Mouse (Mus musculus): Measurements from ENCODE around the gene P3h3. TPM values are rescaled to one million over a fixed set of nuclear protein-coding genes. Genes with fewer than 3 reads are reported as not detected.
"Not testable (repeated sequence)": the region's sequence is repeated elsewhere in the genome, so short reads cannot be mapped to it uniquely, and the experiment has no call there.

Gene P3h3
- polyA plus RNA-seq, 1 experiment from 2014 or later, result 7.9 TPM

- no peak for DNase-seq (ENCODE audit: low spot score, missing footprints)
Observed at GRCm38 (mm10) chr6:124804341-124804740, 53.2 kb downstream of the P3h3 start.

GRCm38 (mm10) chr6:124803691-124804090 lies 53.9 kb downstream of the P3h3 start:
- WGBS, result 95% methylated on average over 4 of the region's 4 CpGs
- H3K4me3 ChIP-seq (ENCODE audit: low read depth, low read length); H3K9me3 ChIP-seq (ENCODE audit: control insufficient read depth, low read length); H3K9ac ChIP-seq (ENCODE audit: low read length); H3K4me2 ChIP-seq; H3K4me1 ChIP-seq (ENCODE audit: control insufficient read depth, insufficient read depth, low read length); H3K36me3 ChIP-seq (ENCODE audit: control insufficient read depth, insufficient read depth, low read length); H3K27me3 ChIP-seq (ENCODE audit: control insufficient read depth, insufficient read depth, low read length); ATAC-seq (ENCODE audit: low FRiP score); H3K27ac ChIP-seq (ENCODE audit: low read depth, low read length): not testable (repeated sequence)
- DNase-seq (ENCODE audit: low spot score, missing footprints), result peak; percentile 75

More at GRCm38 (mm10) chr6:124804341-124804740, 53.2 kb downstream of the P3h3 start:
- Histone ChIP-seq H3K4me1 (ENCODE audit: control insufficient read depth, insufficient read depth, low read length) (peaks cover 10% of the 10 kb centered on the region), H3K27me3 (ENCODE audit: control insufficient read depth, insufficient read depth, low read length) (no peaks in the 10 kb centered on the region), H3K9ac (ENCODE audit: low read length) (no peak overlapping the region), H3K27ac (ENCODE audit: low read depth, low read length) (no peak overlapping the region), H3K9me3 (ENCODE audit: control insufficient read depth, low read length) (no peaks in the 10 kb centered on the region), H3K4me2 (no peak overlapping the region), H3K4me3 (ENCODE audit: low read depth, low read length) (no peak overlapping the region), H3K36me3 (ENCODE audit: control insufficient read depth, insufficient read depth, low read length) (no peaks in the 10 kb centered on the region)
- WGBS, result 92% methylated on average over 3 of the region's 3 CpGs
- ATAC-seq (ENCODE audit: low FRiP score), result no peak

DNA sequence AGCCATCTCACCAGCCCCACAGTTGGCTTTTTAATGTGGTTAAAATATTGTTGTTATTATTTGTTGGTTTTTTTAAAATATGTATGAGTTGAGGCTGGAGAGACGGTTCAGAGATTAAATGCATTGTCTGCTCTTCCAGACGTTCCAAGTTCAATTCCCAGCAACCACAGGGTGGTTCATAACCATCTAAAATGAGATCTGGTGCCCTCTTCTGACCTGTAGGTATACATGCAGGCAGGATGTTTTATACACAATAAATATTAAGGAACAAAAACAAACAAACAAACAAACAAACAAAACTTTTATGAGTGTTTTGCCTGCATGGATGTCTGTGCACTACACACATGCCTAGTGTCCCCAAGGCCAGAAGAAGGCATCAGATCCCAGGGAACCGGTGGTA lies 54.5 kb downstream of the P3h3 start:
- no peaks in the 10 kb centered on the region for H3K27me3 ChIP-seq (ENCODE audit: control insufficient read depth, insufficient read depth, low read length)
- no peak overlapping the region for H3K4me3 ChIP-seq (ENCODE audit: low read depth, low read length)
- DNase-seq (ENCODE audit: low spot score, missing footprints), result peak; percentile 57
- H3K36me3 ChIP-seq (ENCODE audit: control insufficient read depth, insufficient read depth, low read length), result no peaks in the 10 kb centered on the region
- 72% methylated on average over 3 of the region's 3 CpGs for WGBS
- no peak overlapping the region for H3K27ac ChIP-seq (ENCODE audit: low read depth, low read length)
- ATAC-seq (ENCODE audit: low FRiP score), result no peak
- H3K9ac ChIP-seq (ENCODE audit: low read length), result no peak overlapping the region
- H3K4me1 ChIP-seq (ENCODE audit: control insufficient read depth, insufficient read depth, low read length), result peaks cover 3% of the 10 kb centered on the region; the same call in 1 of the 2 replicates
- no peak overlapping the region for H3K4me2 ChIP-seq
- no peaks in the 10 kb centered on the region for H3K9me3 ChIP-seq (ENCODE audit: control insufficient read depth, low read length)

GRCm38 (mm10) chr6:124802400-124802799 lies 55.2 kb downstream of the P3h3 start:
- not testable (repeated sequence) for H3K4me2 ChIP-seq; H3K36me3 ChIP-seq (ENCODE audit: control insufficient read depth, insufficient read depth, low read length); H3K4me1 ChIP-seq (ENCODE audit: control insufficient read depth, insufficient read depth, low read length); H3K9ac ChIP-seq (ENCODE audit: low read length); ATAC-seq (ENCODE audit: low FRiP score); H3K27me3 ChIP-seq (ENCODE audit: control insufficient read depth, insufficient read depth, low read length); H3K27ac ChIP-seq (ENCODE audit: low read depth, low read length); H3K9me3 ChIP-seq (ENCODE audit: control insufficient read depth, low read length); H3K4me3 ChIP-seq (ENCODE audit: low read depth, low read length)
- peak; percentile 85 for DNase-seq (ENCODE audit: low spot score, missing footprints)
- 12% methylated on average over 6 of the region's 9 CpGs for WGBS

DNA sequence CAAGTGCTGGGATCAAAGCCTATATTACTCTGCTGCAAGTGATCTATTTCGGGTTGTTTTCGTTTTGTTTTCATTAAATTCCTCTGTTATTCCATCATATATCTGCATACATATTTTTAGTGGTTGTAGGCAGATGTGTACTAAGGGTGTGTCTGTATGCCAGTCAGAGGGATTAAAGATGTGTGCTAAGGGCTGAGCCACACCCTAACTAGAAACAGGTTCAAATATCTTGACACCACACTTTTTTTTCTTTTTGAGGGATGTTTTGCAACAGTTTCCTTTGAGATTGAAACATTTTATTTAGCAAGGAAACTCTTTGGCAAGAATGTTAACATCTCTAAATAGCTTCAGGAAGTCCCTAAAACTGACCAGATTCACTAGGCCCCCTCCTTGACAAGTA lies 61.4 kb downstream of the P3h3 start:
- H3K36me3 ChIP-seq (ENCODE audit: control insufficient read depth, insufficient read depth, low read length), result no peaks in the 10 kb centered on the region
- H3K4me1 ChIP-seq (ENCODE audit: control insufficient read depth, insufficient read depth, low read length), result no peaks in the 10 kb centered on the region
- no peaks in the 10 kb centered on the region for H3K9me3 ChIP-seq (ENCODE audit: control insufficient read depth, low read length)
- no peak for ATAC-seq (ENCODE audit: low FRiP score)
- peak; percentile 23 for DNase-seq (ENCODE audit: low spot score, missing footprints)
- WGBS, result 77% methylated on average over 2 of the region's 2 CpGs
- H3K4me2 ChIP-seq, result no peak overlapping the region
- no peak overlapping the region for H3K9ac ChIP-seq (ENCODE audit: low read length)
- no peaks in the 10 kb centered on the region for H3K27me3 ChIP-seq (ENCODE audit: control insufficient read depth, insufficient read depth, low read length)
- no peak overlapping the region for H3K27ac ChIP-seq (ENCODE audit: low read depth, low read length)
- H3K4me3 ChIP-seq (ENCODE audit: low read depth, low read length), result no peak overlapping the region

- ATAC-seq (ENCODE audit: low FRiP score), result no peak
Observed at GRCm38 (mm10) chr6:124795781-124796180, 61.8 kb downstream of the P3h3 start.

GRCm38 (mm10) chr6:124791911-124792310 lies 65.6 kb downstream of the P3h3 start:
- no peak overlapping the region for H3K27ac ChIP-seq (ENCODE audit: low read depth, low read length)
- DNase-seq (ENCODE audit: low spot score, missing footprints) (peak; percentile 76), ATAC-seq (ENCODE audit: low FRiP score) (no peak)
- H3K4me1 ChIP-seq (ENCODE audit: control insufficient read depth, insufficient read depth, low read length), result no peaks in the 10 kb centered on the region
- H3K4me3 ChIP-seq (ENCODE audit: low read depth, low read length), result no peak overlapping the region
- no peaks in the 10 kb centered on the region for H3K9me3 ChIP-seq (ENCODE audit: control insufficient read depth, low read length)
- no peaks in the 10 kb centered on the region for H3K36me3 ChIP-seq (ENCODE audit: control insufficient read depth, insufficient read depth, low read length)
- no peak overlapping the region for H3K4me2 ChIP-seq
- no peak overlapping the region for H3K9ac ChIP-seq (ENCODE audit: low read length)
- WGBS, result 86% methylated on average over 3 of the region's 3 CpGs
- no peaks in the 10 kb centered on the region for H3K27me3 ChIP-seq (ENCODE audit: control insufficient read depth, insufficient read depth, low read length)

More at GRCm38 (mm10) chr6:124795781-124796180, 61.8 kb downstream of the P3h3 start:
- Histone ChIP-seq H3K9me3 (ENCODE audit: control insufficient read depth, low read length) (no peaks in the 10 kb centered on the region), H3K36me3 (ENCODE audit: control insufficient read depth, insufficient read depth, low read length) (no peaks in the 10 kb centered on the region), H3K27ac (ENCODE audit: low read depth, low read length) (no peak overlapping the region), H3K27me3 (ENCODE audit: control insufficient read depth, insufficient read depth, low read length) (no peaks in the 10 kb centered on the region), H3K9ac (ENCODE audit: low read length) (no peak overlapping the region), H3K4me3 (ENCODE audit: low read depth, low read length) (no peak overlapping the region), H3K4me2 (no peak overlapping the region), H3K4me1 (ENCODE audit: control insufficient read depth, insufficient read depth, low read length) (no peaks in the 10 kb centered on the region)
- WGBS, result 86% methylated on average over 4 of the region's 4 CpGs
- DNase-seq (ENCODE audit: low spot score, missing footprints), result peak; percentile 61

Other genes with a start within 250 kb of the P3h3 start
- not detected in 2 replicates for gene C1s2, start 221.7 kb downstream of the P3h3 start, polyA plus RNA-seq (2014; fragmentation: Nextera tagmentation; extraction: Ambion mirVana)
- 30.9 and 32.3 TPM in 2 replicates for gene Lpcat3, start 194.7 kb downstream of the P3h3 start, polyA plus RNA-seq (2014; fragmentation: Nextera tagmentation; extraction: Ambion mirVana)
- 215 and 219 TPM in 2 replicates for gene Emg1, start 145.6 kb downstream of the P3h3 start, polyA plus RNA-seq (2014; fragmentation: Nextera tagmentation; extraction: Ambion mirVana)
- gene Phb2, start 145.4 kb downstream of the P3h3 start, polyA plus RNA-seq (2014; fragmentation: Nextera tagmentation; extraction: Ambion mirVana), result 343 and 353 TPM in 2 replicates
- gene Ptpn6, start 119.0 kb downstream of the P3h3 start, polyA plus RNA-seq (2014; fragmentation: Nextera tagmentation; extraction: Ambion mirVana), result 5.1 and 6.3 TPM in 2 replicates
- 532 and 550 TPM in 2 replicates for gene Grcc10, start 116.4 kb downstream of the P3h3 start, polyA plus RNA-seq (2014; fragmentation: Nextera tagmentation; extraction: Ambion mirVana)
- gene Gm45234, start 101.7 kb downstream of the P3h3 start, polyA plus RNA-seq (2014; fragmentation: Nextera tagmentation; extraction: Ambion mirVana), result not detected in 2 replicates
- 8.2 and 8.4 TPM in 2 replicates for gene Atn1, start 101.2 kb downstream of the P3h3 start, polyA plus RNA-seq (2014; fragmentation: Nextera tagmentation; extraction: Ambion mirVana)
- gene Eno2, start 88.1 kb downstream of the P3h3 start, polyA plus RNA-seq (2014; fragmentation: Nextera tagmentation; extraction: Ambion mirVana), result 4.5 and 6.6 TPM in 2 replicates
- 1.1 and 1.8 TPM in 2 replicates for gene Lrrc23, start 78.0 kb downstream of the P3h3 start, polyA plus RNA-seq (2014; fragmentation: Nextera tagmentation; extraction: Ambion mirVana)
- 3.7 and 4.8 TPM in 2 replicates for gene Spsb2, start 49.1 kb downstream of the P3h3 start, polyA plus RNA-seq (2014; fragmentation: Nextera tagmentation; extraction: Ambion mirVana)
- 619 and 639 TPM in 2 replicates for gene Tpi1, start 43.5 kb downstream of the P3h3 start, polyA plus RNA-seq (2014; fragmentation: Nextera tagmentation; extraction: Ambion mirVana)
- 139 and 143 TPM in 2 replicates for gene Usp5, start 28.3 kb downstream of the P3h3 start, polyA plus RNA-seq (2014; fragmentation: Nextera tagmentation; extraction: Ambion mirVana)
- gene Cdca3, start 28.2 kb downstream of the P3h3 start, polyA plus RNA-seq (2014; fragmentation: Nextera tagmentation; extraction: Ambion mirVana), result 225 and 244 TPM in 2 replicates
- 3.8 TPM in 2 replicates for gene Gnb3, start 17.5 kb downstream of the P3h3 start, polyA plus RNA-seq (2014; fragmentation: Nextera tagmentation; extraction: Ambion mirVana)
- gene Gpr162, start 6.2 kb upstream of the P3h3 start, polyA plus RNA-seq (2014; fragmentation: Nextera tagmentation; extraction: Ambion mirVana), result 1.6 and 2.1 TPM in 2 replicates
- gene Cd4, start 30.5 kb upstream of the P3h3 start, polyA plus RNA-seq (2014; fragmentation: Nextera tagmentation; extraction: Ambion mirVana), result not detected in 2 replicates
- 0.88 and 2.4 TPM in 2 replicates for gene Lag3, start 54.0 kb upstream of the P3h3 start, polyA plus RNA-seq (2014; fragmentation: Nextera tagmentation; extraction: Ambion mirVana)
- gene Ptms, start 62.4 kb upstream of the P3h3 start, polyA plus RNA-seq (2014; fragmentation: Nextera tagmentation; extraction: Ambion mirVana), result 258 and 288 TPM in 2 replicates
- gene Mlf2, start 73.6 kb upstream of the P3h3 start, polyA plus RNA-seq (2014; fragmentation: Nextera tagmentation; extraction: Ambion mirVana), result 430 and 435 TPM in 2 replicates
- 105 and 112 TPM in 2 replicates for gene Cops7a, start 107.8 kb upstream of the P3h3 start, polyA plus RNA-seq (2014; fragmentation: Nextera tagmentation; extraction: Ambion mirVana)
- 1.2 and 1.6 TPM in 2 replicates for gene Pianp, start 138.9 kb upstream of the P3h3 start, polyA plus RNA-seq (2014; fragmentation: Nextera tagmentation; extraction: Ambion mirVana)
- 9.3 and 9.9 TPM in 2 replicates for gene Zfp384, start 151.4 kb upstream of the P3h3 start, polyA plus RNA-seq (2014; fragmentation: Nextera tagmentation; extraction: Ambion mirVana)
- gene Ing4, start 182.0 kb upstream of the P3h3 start, polyA plus RNA-seq (2014; fragmentation: Nextera tagmentation; extraction: Ambion mirVana), result 139 and 146 TPM in 2 replicates
- gene Acrbp, start 191.9 kb upstream of the P3h3 start, polyA plus RNA-seq (2014; fragmentation: Nextera tagmentation; extraction: Ambion mirVana), result 9.2 and 10.8 TPM in 2 replicates
- 0.11 TPM in 1 of 2 replicates, not detected in the other for gene Lpar5, start 210.2 kb upstream of the P3h3 start, polyA plus RNA-seq (2014; fragmentation: Nextera tagmentation; extraction: Ambion mirVana)
- 96.9 and 99.3 TPM in 2 replicates for gene Chd4, start 238.2 kb upstream of the P3h3 start, polyA plus RNA-seq (2014; fragmentation: Nextera tagmentation; extraction: Ambion mirVana)